Mouse (Mus musculus): ENCODE results near the gene Teddm3. TPM values are rescaled to one million over a fixed set of nuclear protein-coding genes. Genes with fewer than 3 reads are reported as not detected.

Gene Teddm3
- polyA plus RNA-seq, 1 experiment: 0.59 TPM

DNA sequence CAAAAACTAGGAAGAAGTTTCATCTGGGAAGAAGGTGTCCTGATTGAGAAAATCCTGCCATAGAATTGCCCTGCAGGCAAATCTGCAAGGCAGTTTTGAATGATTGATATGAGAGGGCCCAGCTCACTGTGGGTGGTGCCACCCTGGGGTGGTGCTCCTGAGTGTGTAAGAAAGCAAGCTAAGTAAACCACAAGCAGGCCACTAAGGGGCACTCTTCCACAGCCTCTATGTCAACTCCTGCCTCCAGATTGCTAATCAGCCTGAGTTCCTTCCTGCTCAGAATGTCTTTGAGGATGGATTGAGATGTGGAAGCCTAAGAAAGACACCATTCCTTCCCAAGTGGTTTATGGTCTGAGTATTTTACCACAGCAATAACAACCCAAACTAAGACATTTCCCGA lies 44.3 kb downstream of the Teddm3 start:
- Histone ChIP-seq H3K27me3 (ENCODE audit: control insufficient read depth, insufficient read depth, low read length) (no peaks in the 10 kb centered on the region), H3K4me3 (ENCODE audit: control insufficient read depth, insufficient read depth, low read length) (no peak overlapping the region), H3K27ac (ENCODE audit: control insufficient read depth, insufficient read depth, low read length) (no peak overlapping the region), H3K4me1 (replicated peaks; ENCODE audit: control insufficient read depth, insufficient read depth, low read length) (no peaks in the 10 kb centered on the region), H3K36me3 (ENCODE audit: control insufficient read depth, insufficient read depth, low read length) (no peaks in the 10 kb centered on the region)
- 58% methylated on average over 1 of the region's 1 CpGs for WGBS
- DNase-seq: no peak
- no peak for TF ChIP-seq POLR2A (IDR thresholded peaks at IDR 0.05; ENCODE audit: control insufficient read depth, extremely low read depth, insufficient read depth, low read length, poor library complexity)
- TF ChIP-seq CTCF (IDR thresholded peaks at IDR 0.05; ENCODE audit: borderline replicate concordance, control insufficient read depth, extremely low read depth, insufficient read depth, low read length, poor library complexity): no peak

Other genes with a start within 250 kb of the Teddm3 start
- 3.3 and 3.8 TPM in 2 replicates for gene Ephb3, start 50.8 kb upstream of the Teddm3 start, polyA plus RNA-seq (2012; rRNA removed)